Mouse (Mus musculus) liver, postnatal 0 days (tissue): ENCODE measurements at regions not wholly inside any gene's neighbourhood (a gene's known extent, or its start where the extent isn't known, plus 50 kb on each side); places are given as distances from the start of the nearest gene placed in this dataset.
A peak's percentile ranks its signal among the peaks of the same experiment; 100 is the strongest.

ENCODE experiments used
- CTCF ChIP-seq: sonication (generic); IDR thresholded peaks from 2 replicates; pipeline ENCODE4 v1.5.1; 2016; ENCODE audit warnings: antibody characterized with exemption, low read depth
- EP300 ChIP-seq: IDR thresholded peaks from 2 replicates; pipeline ENCODE4 v1.6.1; 2016; ENCODE audit warnings: antibody characterized with exemption, low read depth, mild to moderate bottlenecking

- TF ChIP-seq EP300, result no peak
- TF ChIP-seq CTCF, result peak; percentile 73
These were observed 203.8 kb upstream of the Chl1 start for GRCm38 (mm10) chr6:103306420-103307249.
